Mouse (Mus musculus) MN1 (cell line): Measurements from ENCODE around the gene Usp25.

Experiments used
- DNase-seq: peaks from one replicate; pipeline ENCODE4 v3.0.0-alpha.2; 2016; ENCODE audit warnings: low spot score

Gene Usp25

DNA sequence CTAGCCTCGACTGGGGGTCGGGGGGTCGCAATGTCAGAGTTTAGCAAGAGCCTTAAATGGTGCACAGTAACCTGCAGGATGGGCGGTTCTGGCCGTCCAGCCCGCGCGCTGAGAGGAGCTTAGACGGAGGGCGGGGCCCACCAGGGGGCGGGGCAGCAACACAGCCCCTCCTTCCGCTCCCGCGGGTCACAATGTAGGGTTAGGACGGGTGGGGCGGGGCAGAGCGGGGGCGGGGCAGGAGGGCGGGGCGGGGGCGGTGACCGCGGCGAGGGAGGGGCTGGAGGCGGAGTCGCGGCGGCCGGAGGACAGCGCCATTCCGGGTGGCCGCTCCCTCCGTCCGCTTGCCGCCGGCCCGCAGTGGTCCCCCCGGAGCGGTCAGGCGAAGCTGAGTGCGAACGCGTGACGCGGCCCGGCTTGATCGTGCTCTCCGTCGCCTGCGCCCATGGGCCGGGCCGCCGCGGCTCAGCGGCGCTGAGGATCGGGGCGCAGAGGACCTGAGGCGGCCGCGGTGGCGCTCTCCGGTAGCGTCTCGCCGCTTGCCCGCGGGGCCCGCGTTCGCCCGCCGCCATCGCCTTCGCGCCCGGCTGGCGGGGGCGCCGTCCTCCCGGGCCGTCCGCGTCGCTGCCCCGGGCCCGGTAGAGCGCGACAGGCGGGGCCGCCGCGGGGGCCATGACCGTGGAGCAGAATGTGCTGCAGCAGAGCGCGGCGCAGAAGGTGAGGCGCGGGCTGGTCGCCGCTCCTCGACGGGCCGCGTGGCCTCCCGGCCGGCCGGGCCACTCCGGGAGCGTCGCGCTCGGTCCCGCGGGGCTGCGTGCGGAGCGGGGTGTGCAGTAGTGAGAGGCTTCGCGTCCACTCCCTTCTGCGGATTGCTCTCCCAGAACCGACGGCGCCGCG is at the start of gene Usp25:
TSS of gene Usp25 (plus strand) at position 280 of the 894 bp plus-strand sequence.
- DNase-seq: no peak

DNA sequence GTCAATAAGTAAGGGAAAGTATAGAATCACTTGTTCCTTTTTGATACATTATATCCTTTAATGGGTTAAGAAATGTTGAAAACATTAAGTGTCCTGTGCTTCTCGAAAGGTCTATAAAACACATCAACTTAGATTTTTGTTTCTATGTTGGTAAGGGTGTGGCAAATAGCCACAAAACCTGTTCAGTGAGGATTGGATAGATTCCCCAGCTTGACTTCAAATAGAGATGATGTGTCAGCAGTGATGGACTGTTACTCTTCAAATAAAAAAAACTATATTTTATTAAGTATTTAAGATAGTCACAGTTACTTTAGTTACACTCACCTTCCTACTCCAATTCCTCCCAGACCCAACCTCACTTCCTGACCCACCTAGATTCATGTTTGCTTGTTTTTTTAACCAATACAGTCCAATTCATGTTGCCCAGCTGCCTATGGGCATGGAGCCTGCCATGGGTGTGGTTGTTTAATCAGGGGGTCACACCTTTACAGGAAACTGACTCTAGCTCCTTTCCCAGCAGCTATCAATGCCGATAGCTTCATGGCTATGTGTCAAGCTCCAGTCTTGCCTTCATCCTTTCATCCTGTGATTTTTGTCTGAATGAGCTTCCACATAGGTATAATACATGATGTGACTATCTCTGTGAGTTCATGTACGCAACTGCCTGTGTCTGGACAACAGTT is 45.8 kb upstream of the Usp25 start:
- DNase-seq: no peak

DNA sequence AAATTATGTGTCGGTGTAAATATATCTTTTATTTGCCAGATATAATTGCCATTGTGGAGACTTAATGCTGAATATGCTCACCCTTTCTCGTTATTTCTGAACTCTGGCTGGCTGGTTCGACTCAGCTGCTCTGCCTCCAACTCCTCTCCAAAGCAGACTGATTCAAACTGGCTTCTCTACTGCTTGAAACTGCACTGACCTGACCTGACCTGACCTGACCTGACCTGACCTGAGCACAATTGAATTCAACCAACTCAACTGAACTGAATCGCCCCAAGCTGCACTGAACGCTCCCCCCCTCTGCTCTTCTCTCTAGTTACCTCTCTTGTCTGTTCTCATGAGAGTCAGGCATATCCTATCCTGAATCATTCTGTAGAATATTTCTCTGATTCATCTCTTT is 42.3 kb upstream of the Usp25 start:
- no peak for DNase-seq

DNA sequence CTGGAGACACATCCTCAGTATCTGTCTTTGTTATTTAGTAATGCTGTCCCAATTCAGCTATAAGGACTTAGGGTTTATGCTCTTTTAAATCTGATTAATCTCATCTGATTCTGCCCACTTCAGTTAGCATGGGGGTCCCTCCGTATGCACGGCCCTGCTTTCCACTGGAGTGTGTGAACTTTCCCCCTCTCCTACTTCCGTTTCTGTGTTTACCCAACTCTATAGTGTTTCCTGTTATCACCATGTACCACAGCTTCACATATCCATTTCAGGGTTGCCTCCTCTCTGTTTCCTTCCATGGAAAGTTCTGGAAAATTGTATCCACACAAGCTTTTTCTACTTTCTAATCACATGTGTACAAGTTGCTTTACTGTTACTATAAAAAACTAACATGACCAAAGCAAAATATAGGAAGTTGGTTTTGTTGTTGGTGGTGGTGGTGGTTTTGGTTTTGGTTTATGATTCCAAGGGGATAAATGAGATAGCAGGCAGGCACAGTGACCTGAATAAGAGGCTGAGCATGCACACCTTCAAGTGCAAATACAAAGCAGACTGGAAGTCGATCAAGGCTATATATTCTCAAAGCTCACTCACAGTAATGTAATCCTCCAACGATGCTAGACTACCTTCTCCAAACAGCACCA is 36.6 kb upstream of the Usp25 start:
- no peak for DNase-seq

DNA sequence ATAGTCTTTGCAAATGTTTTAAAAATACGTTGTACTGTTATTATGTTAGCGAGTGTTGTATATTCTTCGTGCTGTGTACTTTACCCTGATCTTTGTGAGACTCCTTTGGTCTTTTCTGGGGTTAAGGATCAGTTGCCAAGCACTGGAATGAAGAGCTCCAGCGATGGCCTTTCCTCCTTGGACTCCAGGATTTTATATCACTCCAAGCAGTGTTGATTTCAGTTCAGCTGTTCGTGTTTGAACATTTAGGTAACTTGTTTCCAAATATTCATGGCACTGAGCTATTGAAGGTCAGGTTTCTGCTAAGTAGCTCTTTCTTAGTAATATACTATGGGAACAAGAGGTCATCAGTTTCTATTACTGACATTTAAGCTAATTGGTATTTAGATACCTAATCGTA is 29.8 kb upstream of the Usp25 start:
- no peak for DNase-seq

DNA sequence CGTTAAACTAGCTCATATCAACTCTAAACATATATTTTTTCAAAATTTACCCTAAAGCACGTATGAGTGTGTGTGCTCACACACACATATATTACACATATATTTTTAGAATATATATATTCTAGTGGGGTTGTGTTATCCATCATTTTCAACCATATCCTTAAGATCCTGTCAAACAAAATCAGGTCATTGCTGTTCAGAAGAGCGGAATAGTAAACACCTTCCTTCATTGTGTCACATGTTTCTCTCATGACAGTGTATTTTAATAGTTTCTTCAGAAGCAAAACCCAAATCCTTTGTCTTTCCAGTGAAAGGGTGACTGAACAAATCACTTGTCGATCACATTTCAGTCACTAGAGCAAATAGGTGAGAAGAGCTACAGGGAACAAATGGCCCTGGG is 25.8 kb upstream of the Usp25 start:
- DNase-seq: no peak

DNA sequence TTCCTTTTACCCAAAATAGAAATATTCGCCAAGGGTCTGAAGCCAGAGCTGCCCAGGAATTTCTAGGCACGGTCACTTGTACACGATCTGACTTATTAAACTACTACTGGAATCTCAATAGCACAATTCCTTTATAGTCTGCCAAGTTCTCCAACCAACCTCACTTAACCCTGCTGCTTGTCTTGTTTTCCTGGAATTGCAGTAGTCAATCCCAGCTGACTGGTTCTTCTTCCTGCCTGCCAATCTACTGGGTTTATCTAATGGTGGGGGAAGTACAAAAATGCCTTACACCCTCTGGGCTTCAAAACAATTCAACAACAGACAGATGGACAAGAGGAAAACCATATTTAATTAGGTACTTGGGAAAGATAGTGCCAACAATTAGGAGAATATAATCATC is 9.6 kb upstream of the Usp25 start:
- DNase-seq: no peak

DNA sequence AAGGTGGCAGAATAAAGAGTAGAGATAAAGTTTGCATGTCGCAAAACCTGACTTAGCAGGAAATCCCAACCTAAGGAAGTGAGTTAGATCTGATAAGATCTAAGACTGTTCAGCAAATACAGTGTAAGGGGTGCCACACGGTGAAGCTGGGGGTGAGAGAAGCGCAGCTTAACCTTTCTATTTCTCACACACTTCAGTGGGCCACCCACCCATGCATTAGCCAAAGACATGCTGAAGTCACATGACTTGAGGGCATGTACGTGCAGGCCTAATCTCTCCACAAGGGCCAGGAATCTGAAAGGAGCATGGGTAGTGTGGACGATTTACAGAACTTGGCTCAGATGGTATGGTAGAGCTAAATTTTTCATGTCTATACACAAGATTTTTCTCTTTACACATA is 4.3 kb upstream of the Usp25 start:
- DNase-seq: no peak

DNA sequence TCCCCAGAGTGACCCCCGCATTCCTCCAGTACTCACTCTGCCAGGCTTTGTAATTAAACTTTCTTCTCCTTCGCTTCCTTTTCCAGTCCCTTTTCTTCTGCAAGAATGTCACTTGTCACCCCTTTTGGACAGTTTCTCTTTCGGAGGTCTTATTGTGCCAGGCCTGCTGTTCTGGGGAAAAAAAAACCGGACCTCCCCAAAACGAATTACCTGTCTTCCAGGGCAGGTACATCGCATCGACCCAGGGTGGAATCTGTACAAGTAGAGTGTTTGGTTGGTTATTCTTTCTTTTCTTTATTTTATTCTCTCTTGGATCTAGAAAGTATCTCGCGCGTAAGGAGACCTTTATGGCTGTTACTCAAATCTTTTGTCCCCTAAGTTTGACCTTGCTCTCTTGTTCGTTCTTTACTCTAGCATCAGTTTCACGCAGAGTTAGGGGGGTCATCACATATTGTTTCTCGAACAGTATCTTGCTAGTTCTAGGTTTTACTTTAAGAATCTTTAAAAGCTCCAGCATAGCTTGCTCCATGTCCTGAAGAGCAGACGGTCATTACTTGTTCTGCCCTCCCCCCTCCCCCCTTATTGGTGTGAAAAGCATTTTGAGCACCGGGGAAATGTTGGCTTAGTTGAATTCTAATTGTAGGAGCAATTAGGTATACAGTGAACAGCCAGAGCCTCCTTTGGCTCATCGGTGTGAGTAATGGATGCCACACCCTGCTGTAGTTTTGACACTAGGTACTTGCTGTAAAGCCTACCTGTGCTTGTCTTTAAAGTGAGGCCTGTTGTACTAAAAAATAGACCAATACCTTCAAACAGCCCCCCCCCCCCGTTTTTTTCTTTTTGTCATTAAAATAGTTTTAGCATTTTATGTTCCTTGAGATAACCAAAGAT is 1.1 kb downstream of the Usp25 start:
- no peak for DNase-seq

DNA sequence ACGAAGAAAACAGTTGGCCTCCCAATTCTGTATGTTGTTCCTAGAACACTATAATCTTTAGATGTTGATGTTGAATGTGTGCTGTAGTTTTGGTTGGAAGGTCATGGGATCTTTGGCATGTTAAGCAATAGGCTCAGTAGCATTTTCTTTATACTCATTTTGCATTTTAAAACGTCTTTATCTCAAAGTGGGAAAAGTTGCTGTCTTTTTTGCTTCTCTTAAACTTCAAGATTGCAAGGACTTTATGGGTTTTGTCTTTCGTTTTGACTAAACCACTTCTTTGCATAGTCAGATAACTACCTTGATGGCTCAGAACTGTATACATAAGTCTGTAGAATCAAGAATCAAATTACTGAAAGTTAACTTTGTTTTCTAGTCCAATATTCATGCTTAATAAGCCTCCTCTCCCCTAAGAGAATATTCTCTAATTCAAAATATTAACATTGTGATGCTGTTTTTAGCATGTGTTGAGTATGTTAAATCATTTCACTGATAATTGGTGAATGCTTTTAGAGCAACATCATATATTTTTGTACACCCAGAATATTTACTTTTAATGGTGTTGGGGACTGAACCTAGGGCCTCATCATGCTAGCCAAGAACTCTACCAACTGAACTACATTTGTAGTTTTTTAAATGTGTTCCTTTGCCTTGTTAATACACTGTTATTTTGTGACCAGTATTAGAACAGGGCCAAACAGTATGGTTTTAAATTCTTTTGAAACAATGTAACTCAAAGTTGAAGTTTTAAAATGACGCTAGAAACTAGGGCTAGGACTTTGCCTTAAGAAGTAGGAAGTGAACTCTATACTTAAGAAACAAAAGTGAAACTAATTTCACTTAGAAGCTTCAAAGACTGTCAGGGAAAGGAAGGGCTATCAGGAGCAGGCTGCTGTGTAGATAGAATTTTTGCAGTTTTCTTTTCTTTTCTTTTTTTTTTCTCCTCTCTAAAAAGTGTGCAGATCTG is 2.2 kb downstream of the Usp25 start:
- no peak for DNase-seq

DNA sequence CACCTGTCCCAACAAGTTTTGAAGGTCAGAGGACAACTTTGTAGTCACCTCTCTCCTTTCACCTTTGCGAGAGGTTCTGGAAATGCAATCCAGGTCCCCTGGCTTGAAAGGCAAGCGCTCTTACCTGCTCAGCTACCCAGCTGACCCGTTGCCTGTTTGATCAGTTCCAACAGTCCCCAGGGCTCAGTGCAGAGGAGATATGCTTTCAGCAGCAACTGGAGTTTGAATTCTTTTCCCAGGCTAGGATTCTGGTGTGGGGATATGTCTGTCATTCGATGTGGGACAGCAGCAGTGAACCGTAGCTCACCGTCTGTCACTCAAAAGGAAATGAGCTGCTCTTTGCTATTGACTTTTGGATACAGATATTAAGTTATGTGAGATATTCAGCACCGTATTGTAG is 4.4 kb downstream of the Usp25 start:
- no peak for DNase-seq

DNA sequence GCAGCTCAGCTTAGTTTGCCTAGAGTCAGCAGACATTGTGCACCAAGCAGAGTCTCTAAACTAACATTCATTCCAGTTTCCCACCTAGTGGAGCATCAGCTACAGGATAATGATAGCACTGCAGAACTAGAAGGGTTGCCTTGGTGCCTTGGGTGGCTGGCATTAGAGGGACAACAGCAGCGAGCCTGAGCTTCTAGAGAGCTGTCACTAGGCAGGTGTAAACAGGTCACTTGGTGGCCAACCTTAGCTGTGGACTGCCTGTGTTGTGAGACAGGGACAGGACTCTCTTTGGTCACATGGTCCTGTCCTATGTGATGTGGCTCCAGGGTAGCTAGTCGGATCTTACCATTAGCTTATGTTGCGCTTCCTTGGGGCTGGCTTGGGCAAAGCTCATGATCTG is 6.7 kb downstream of the Usp25 start:
- DNase-seq: no peak

DNA sequence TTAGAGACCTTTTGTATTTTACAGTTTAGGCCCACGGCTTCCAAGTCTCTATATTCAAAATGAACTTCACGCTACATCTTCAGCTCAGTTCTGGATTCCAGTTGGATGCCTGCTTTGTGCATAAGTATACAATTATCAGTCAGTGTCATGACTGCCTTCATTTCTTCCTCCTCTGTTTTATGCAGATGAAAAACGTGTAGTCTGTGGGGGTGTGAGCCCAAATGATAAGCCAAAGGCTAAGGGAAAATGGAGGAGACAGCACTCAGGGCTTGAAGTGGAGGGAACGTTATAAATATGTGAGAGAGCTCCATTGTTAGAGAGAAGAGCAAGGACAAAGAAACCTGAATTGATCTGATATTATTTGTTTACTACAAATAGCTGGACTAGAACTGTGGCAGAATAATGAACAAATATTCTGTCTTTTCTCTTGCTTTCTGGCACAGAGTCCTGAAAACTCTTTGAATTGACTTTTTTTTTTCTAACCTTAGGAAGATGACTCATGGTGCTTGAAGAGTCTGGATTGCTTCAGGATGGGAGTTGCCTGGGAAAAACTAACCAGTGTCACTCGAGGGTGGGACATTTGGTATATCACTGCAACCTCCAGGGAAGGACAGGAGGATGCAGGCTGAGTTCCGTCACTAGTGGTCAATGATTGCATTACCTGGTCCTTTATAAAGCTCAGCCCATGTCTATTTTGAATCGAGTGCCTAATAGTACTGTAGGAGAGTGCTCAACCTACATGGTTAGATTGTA is 10.3 kb downstream of the Usp25 start:
- DNase-seq: no peak

DNA sequence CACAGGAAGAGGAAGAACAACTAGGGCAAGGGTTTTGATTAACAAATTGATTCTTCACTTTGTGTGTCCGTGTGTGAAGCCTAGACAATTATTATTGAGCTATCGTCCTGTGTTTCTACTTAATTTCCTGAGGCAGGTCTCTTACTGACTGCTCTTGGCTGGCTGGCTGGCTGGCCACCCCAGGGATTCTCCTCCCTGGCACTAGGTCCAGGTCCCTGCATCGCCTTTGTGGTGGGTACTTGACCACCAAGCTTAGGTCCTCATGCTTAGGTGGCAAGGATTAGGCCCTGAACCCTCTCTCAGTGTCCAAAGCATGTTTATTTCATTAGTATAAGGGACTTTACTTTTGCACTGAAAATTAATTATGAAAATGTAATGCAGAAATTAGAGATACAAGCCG is 12.6 kb downstream of the Usp25 start:
- no peak for DNase-seq

DNA sequence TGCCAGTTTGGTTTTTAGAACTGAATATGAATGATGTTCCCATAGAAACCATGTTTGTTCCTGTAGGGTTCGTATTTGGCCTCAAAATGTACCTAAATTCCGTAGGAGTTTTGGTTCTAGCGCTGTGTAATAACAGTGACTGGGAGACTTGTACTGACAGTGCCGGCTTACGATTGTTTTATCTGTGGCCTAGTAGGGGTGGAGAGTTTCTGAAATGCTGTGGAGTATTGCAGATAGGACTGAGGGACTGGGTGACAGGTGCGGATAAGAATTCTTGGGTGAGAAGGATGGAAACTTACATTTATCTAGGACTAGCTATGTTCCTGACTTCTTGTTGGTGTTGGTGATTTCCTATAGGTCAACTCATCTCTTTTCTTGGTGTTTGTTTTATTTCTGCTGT is 13.4 kb downstream of the Usp25 start:
- DNase-seq: no peak

DNA sequence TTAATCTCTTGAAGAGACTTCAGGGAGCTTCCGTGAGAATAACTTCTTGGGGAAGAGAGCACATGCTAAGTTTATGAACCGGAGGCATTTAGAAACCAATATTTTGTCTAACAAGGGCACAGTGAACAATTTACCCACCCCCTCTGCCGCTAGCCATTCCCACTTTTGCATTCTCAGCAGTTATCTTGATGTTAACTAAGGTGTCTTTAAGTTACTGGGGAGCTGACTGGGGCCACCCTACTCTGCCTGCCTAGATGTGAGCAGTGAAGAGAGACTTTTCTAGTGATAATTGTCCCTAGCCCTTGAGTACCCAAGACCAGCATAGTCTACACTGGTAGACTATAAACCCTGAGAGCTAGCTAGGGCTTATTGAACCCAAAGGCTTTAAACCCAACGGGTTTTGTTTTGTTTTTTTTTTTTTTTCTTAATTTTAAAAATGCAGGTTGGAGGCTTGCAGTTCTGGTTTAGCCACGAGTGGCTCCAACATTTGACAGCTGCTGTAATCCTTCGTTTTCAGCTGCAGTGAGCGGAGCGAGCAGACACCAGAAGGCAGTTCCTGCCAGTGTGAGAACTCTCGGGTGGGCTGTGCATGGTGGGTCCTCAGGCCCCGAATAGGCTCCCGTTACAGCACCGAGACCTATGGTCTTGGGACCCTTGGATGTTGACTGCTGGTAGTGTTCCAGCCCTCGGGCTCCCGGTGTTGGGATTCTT is 14.6 kb downstream of the Usp25 start:
- no peak for DNase-seq

DNA sequence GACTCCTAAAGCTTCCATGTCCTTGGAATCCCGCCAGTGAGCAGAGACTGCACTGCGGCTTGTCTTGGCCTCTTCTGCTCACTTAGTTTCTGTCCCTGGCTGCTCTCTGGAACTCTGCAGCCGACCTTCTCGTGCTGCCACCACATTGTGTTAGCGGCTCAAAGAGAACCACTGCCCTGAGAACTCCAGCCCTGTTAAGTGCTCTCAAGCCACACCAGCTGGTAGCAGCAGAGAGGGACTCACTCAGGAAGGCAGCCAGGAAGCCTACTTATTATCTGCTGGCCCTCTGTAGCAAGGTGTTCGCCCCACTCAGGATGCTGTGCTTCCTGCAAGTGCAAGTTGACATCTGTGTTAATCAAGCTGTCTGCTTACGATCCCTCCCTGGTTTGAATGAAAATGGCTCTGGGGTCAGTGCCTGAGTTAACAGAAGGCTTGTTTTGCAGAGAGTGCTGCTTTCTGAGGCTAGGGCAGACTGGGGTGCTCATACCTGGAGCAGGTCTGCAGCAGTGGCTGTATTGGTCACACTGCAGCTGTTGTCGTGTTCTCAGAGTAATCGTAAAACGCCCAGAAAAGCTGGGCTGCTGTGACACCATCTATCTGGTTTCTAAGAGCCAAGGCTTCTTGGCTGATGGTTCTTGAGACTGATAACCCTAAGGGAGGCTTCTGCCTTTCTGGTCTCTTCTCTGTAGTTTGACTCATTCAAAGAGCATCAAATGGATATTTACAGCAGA is 15.3 kb downstream of the Usp25 start:
- DNase-seq: no peak

DNA sequence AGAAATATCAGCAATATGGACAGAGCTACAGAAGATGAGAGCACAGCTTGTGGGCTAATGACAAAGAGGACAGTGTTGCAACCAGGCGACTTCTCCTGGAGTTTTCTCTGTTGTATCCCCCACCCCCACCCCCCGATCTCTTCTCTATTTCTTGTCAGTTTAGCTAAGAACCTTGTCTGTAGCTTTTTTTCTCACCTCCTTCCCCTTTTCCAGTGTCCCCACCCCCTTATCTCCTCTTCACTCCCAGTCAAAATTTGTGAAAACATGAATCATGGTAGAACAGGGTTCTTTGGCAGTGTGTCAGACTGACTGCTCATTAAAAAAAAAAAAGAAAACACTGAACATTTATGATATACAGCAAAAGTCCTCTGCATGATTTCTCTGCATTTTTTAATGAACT is 16.9 kb downstream of the Usp25 start:
- DNase-seq: no peak

DNA sequence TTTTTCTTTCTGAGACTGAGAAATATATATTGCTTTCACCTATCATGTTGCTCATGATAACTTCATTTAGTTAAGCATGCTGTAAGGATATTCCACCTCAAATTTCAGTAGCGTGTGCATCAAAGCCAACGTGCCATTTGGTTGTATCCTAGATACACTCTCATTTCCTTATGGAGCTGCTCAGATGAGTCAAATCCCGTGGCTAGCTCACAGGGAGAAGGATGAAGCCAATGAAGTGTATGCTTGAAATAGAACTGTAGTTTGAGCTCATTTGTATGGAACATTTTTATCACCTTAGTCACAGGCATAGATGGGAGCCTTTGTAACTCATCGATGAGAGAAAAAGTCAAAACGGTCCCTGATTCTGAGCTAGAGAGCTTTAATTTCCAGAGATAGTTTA is 20.8 kb downstream of the Usp25 start:
- no peak for DNase-seq
